24 mouse cellular contexts compared by ENCODE assay signal in genomic region chr1:35823496-35823895, GRCm38 (mm10).
DNase-seq lines count a peak whose midpoint lies in the region; ATAC-seq and TF ChIP-seq lines count a peak whose summit lies in the region.
"Had no signal": no experiment of that assay in that cellular context is flagged by ENCODE, and none has a peak within 500 bp of the region (broad histone marks: within the 10 kb centered on the region; RNA-seq: fewer than 3 reads in every experiment).

No protein-coding gene starts in this region.

- no peaks in the 10 kb centered on the region for H3K79me2 ChIP-seq in liver, adult 2 months (ENCODE audit: control insufficient read depth, insufficient read depth, low read length)

- no peak overlapping the region for H3K27ac ChIP-seq in liver, adult 2 months (replicated peaks; ENCODE audit: insufficient read depth, low read depth, low read length)
- no peak overlapping the region for H3K27ac ChIP-seq in midbrain, embryonic 11.5 days (ENCODE audit: low read depth, low read length)
- no peak overlapping the region for H3K27ac ChIP-seq in midbrain, embryonic 14.5 days (replicated peaks; ENCODE audit: low read depth, low read length)
- H3K27ac ChIP-seq: embryonic facial prominence, embryonic 12.5 days; embryonic facial prominence, embryonic 15.5 days; gastrocnemius, adult 2 months; heart, embryonic 13.5 days; hindbrain, embryonic 13.5 days had no signal

- H3K9ac ChIP-seq in liver, adult 2 months (ENCODE audit: low read depth, low read length), result no peak overlapping the region
- H3K9ac ChIP-seq in midbrain, embryonic 11.5 days (ENCODE audit: low read length), result no peak overlapping the region
- no peak overlapping the region for H3K9ac ChIP-seq in midbrain, embryonic 14.5 days (replicated peaks; ENCODE audit: low read length)
- H3K9ac ChIP-seq: embryonic facial prominence, embryonic 12.5 days; embryonic facial prominence, embryonic 15.5 days; forebrain, postnatal 0 days; hindbrain, embryonic 13.5 days had no signal

- H3K27me3 ChIP-seq in liver, adult 2 months (ENCODE audit: control insufficient read depth, insufficient read depth, low read length), result no peaks in the 10 kb centered on the region
- H3K27me3 ChIP-seq in midbrain, embryonic 11.5 days (ENCODE audit: control insufficient read depth, insufficient read depth, low read length), result no peaks in the 10 kb centered on the region
- no peaks in the 10 kb centered on the region for H3K27me3 ChIP-seq in midbrain, embryonic 14.5 days (ENCODE audit: control insufficient read depth, insufficient read depth, low read length)
- H3K27me3 ChIP-seq: embryonic facial prominence, embryonic 12.5 days; embryonic facial prominence, embryonic 15.5 days; heart, embryonic 13.5 days; Patski had no signal

- 92% methylated on average over 4 of the region's 4 CpGs for WGBS in liver, adult 2 months
- WGBS in midbrain, embryonic 11.5 days, result 95% methylated on average over 4 of the region's 4 CpGs
- WGBS in midbrain, embryonic 14.5 days, result 94% methylated on average over 4 of the region's 4 CpGs

- ATAC-seq in midbrain, embryonic 11.5 days (ENCODE audit: low FRiP score), result no peak
- no peak for ATAC-seq in midbrain, embryonic 14.5 days (ENCODE audit: low FRiP score, low TSS enrichment)
- ATAC-seq: forebrain, postnatal 0 days; Patski had no signal

- no peak overlapping the region for H3K4me3 ChIP-seq in liver, adult 2 months (ENCODE audit: insufficient read depth, low read depth, low read length)
- no peak overlapping the region for H3K4me3 ChIP-seq in midbrain, embryonic 11.5 days (ENCODE audit: low read depth, low read length)
- H3K4me3 ChIP-seq in midbrain, embryonic 14.5 days (replicated peaks; ENCODE audit: low read depth, low read length), result no peak overlapping the region
- H3K4me3 ChIP-seq: embryonic facial prominence, embryonic 12.5 days; embryonic facial prominence, embryonic 15.5 days; gastrocnemius, adult 2 months; heart, embryonic 13.5 days; hindbrain, embryonic 10.5 days; hindbrain, embryonic 13.5 days had no signal

- no peaks in the 10 kb centered on the region; the same call in 1 of the 2 replicates for H3K4me1 ChIP-seq in liver, adult 2 months (ENCODE audit: control insufficient read depth, insufficient read depth, low read length)
- H3K4me1 ChIP-seq in midbrain, embryonic 11.5 days (ENCODE audit: control insufficient read depth, insufficient read depth, low read length), result no peaks in the 10 kb centered on the region
- H3K4me1 ChIP-seq in midbrain, embryonic 14.5 days (ENCODE audit: control insufficient read depth, insufficient read depth, low read length), result 0 out of 2 replicates have a peak, but pooled peaks cover 5% of the 10 kb centered on the region

- no peak for TF ChIP-seq POLR2A in liver, adult 2 months (IDR thresholded peaks at IDR 0.05; ENCODE audit: extremely low read depth, insufficient read depth, low read length)

- no peak overlapping the region for H3K4me2 ChIP-seq in midbrain, embryonic 11.5 days
- H3K4me2 ChIP-seq in midbrain, embryonic 14.5 days (ENCODE audit: low read length), result no peak overlapping the region
- H3K4me2 ChIP-seq: embryonic facial prominence, embryonic 12.5 days; embryonic facial prominence, embryonic 15.5 days; hindbrain, embryonic 13.5 days had no signal

- no peaks in the 10 kb centered on the region for H3K9me3 ChIP-seq in midbrain, embryonic 11.5 days (ENCODE audit: control insufficient read depth, low read length)
- no peaks in the 10 kb centered on the region for H3K9me3 ChIP-seq in midbrain, embryonic 14.5 days (ENCODE audit: control insufficient read depth, low read length)
- H3K9me3 ChIP-seq: embryonic facial prominence, embryonic 12.5 days; embryonic facial prominence, embryonic 15.5 days; G1E; heart, embryonic 13.5 days; hindbrain, embryonic 10.5 days had no signal

- intact Hi-C loops in heart, postnatal 10 days (cut with DNase I), result no loop called here

- no peaks in the 10 kb centered on the region for H3K36me3 ChIP-seq in liver, adult 2 months (ENCODE audit: control insufficient read depth, insufficient read depth, low read length)
- H3K36me3 ChIP-seq in midbrain, embryonic 11.5 days (ENCODE audit: control insufficient read depth, insufficient read depth, low read length), result no peaks in the 10 kb centered on the region
- H3K36me3 ChIP-seq in midbrain, embryonic 14.5 days (ENCODE audit: control insufficient read depth, insufficient read depth, low read length), result no peaks in the 10 kb centered on the region
- H3K36me3 ChIP-seq: embryonic facial prominence, embryonic 12.5 days; embryonic facial prominence, embryonic 15.5 days; G1E; heart, embryonic 13.5 days; hindbrain, embryonic 10.5 days; hindbrain, embryonic 13.5 days had no signal

- no peak for TF ChIP-seq CTCF in liver, adult 2 months (IDR thresholded peaks at IDR 0.05; ENCODE audit: low read depth, low read length)

- peak; percentile 68 for DNase-seq in heart, adult 11 months
- no peak for DNase-seq in heart, postnatal 10 days
- DNase-seq in liver, adult 2 months (ENCODE audit: extremely low read depth, low read depth, low spot score), result peak; percentile 32
- DNase-seq in liver, result no peak
- peak; percentile 78 for DNase-seq in midbrain, embryonic 11.5 days (ENCODE audit: low spot score, missing footprints)
- DNase-seq in midbrain, embryonic 14.5 days, result no peak
- DNase-seq: adrenal gland, postnatal 10 days; adrenal gland, postnatal 36 days; cerebellum, adult 11 months; cerebellum, adult 2 months; cerebellum, adult 9-11 months; cerebellum, postnatal 25 days; forebrain, postnatal 0 days; gastrocnemius, adult 2 months; gastrocnemius, postnatal 14 days; heart, adult 18-20 months; heart, postnatal 36 days had no signal

Comparison
In these comparisons a context has a peak if more than half of its experiments do, and no peak if none do; other contexts are left out.
1. DNase-seq: peak in heart, adult 11 months (single experiment), liver, adult 2 months (single experiment) and midbrain, embryonic 11.5 days (single experiment); none in heart, postnatal 10 days (0 of 2), liver (single experiment) and midbrain, embryonic 14.5 days (single experiment).